Mouse (Mus musculus) C2C12 (cell line): ENCODE results near the gene Tbc1d30. TPM values are rescaled to one million over a fixed set of nuclear protein-coding genes. Genes with fewer than 3 reads are reported as not detected.

Source experiments
- H3K27me3 ChIP-seq: one replicate; pipeline ENCODE4 v1.6.1; 2011; ENCODE audit not compliant: control insufficient read depth, insufficient read depth, insufficient read length
- H3K36me3 ChIP-seq: one replicate; pipeline ENCODE4 v1.6.1; 2011; ENCODE audit not compliant: control insufficient read depth, insufficient read depth
- H3K4me3 ChIP-seq: one replicate; pipeline ENCODE4 v1.5.1; 2011; ENCODE audit warnings: mild to moderate bottlenecking, control low read depth; ENCODE audit not compliant: poor library complexity, insufficient read depth, severe bottlenecking
- H3K79me2 ChIP-seq: one replicate; pipeline ENCODE4 v1.6.1; 2011; ENCODE audit not compliant: control insufficient read depth, insufficient read depth
- H3K79me3 ChIP-seq: one replicate; pipeline ENCODE4 v1.6.1; 2011; ENCODE audit warnings: low read depth, control low read depth
- H3ac ChIP-seq: one replicate; pipeline ENCODE3; 2011; ENCODE audit warnings: low read depth; ENCODE audit not compliant: control insufficient read depth, insufficient read length
- CEBPB ChIP-seq: IDR thresholded peaks from one replicate; pipeline ENCODE4 v1.6.1; 2011; ENCODE audit warnings: low read depth, mild to moderate bottlenecking, control low read depth, moderate library complexity
- CTCF ChIP-seq: IDR thresholded peaks from one replicate; pipeline ENCODE4 v1.5.1; 2011; ENCODE audit not compliant: control insufficient read depth, insufficient read depth, insufficient read length
- FOSL1 ChIP-seq: IDR thresholded peaks from one replicate; pipeline ENCODE4 v1.8.0; 2011; ENCODE audit warnings: mild to moderate bottlenecking, low read length; ENCODE audit not compliant: poor library complexity, insufficient read depth, severe bottlenecking
- MAX ChIP-seq: IDR thresholded peaks from one replicate; pipeline ENCODE4 v1.6.1; 2011; ENCODE audit warnings: mild to moderate bottlenecking, control low read depth
- MYOD1 ChIP-seq: IDR thresholded peaks from one replicate; pipeline ENCODE4 v1.6.1; 2011; ENCODE audit warnings: low read depth; ENCODE audit not compliant: control insufficient read depth, insufficient read length
- MYOG ChIP-seq: IDR thresholded peaks from one replicate; pipeline ENCODE4 v1.6.1; 2011; ENCODE audit not compliant: control insufficient read depth, insufficient read length; ENCODE audit errors: extremely low read depth
- USF1 ChIP-seq: IDR thresholded peaks from one replicate; pipeline ENCODE4 v1.6.1; 2011; ENCODE audit warnings: low read depth, mild to moderate bottlenecking, control low read depth, moderate library complexity
- polyA plus RNA-seq: library from polyadenylated mRNA; unstranded; fragments of >200 nt; fragmentation: generic; extraction: Trizol; gene quantifications from one replicate; pipeline ENCODE4 v1.2.1, GENCODE M21; 2012; ENCODE audit warnings: missing spikeins

Tbc1d30 gene
- polyA plus RNA-seq, 1 experiment: not detected

GRCm38 (mm10) chr10:121255465-121255864 is 95.6 kb downstream of the Tbc1d30 start:
- Histone ChIP-seq H3K79me3 (no peaks in the 10 kb centered on the region), H3K36me3 (no peaks in the 10 kb centered on the region), H3K4me3 (no peak overlapping the region), H3ac (no peak overlapping the region), H3K27me3 (peaks cover 18% of the 10 kb centered on the region), H3K79me2 (no peaks in the 10 kb centered on the region)
- TF ChIP-seq CTCF: no peak

DNA sequence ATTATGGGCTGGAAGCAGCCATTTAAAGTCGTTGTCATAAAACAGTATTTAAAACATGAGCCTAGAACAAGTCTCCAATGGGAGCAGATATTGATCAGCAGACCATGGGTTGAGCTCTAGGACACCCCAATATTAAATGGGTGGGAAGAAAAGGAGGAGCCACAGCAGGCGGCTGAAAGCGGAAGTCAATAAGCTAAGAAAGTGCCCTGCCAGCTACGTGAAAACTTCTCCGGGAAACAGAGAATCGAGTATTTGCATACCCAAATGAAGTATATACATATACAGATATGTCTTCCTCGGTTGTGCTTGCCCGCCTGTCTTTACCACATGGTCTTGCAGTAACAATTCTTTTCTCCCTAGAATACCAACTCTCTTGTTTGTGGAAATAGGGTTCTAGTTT is 96.7 kb downstream of the Tbc1d30 start:
- H3K79me3 ChIP-seq: no peaks in the 10 kb centered on the region
- no peaks in the 10 kb centered on the region for H3K36me3 ChIP-seq

GRCm38 (mm10) chr10:121252781-121253180 is 98.3 kb downstream of the Tbc1d30 start:
- TF ChIP-seq MYOG (no peak), CTCF (peak; percentile 9), MYOD1 (no peak)
- Histone ChIP-seq H3ac (no peak overlapping the region), H3K4me3 (no peak overlapping the region), H3K36me3 (no peaks in the 10 kb centered on the region), H3K79me3 (no peaks in the 10 kb centered on the region), H3K79me2 (no peaks in the 10 kb centered on the region), H3K27me3 (peaks cover 29% of the 10 kb centered on the region)

More for the DNA sequence above, 96.7 kb downstream of the Tbc1d30 start:
- TF ChIP-seq USF1: no peak
- no peak for TF ChIP-seq MYOG
- TF ChIP-seq FOSL1: no peak
- no peak for TF ChIP-seq CEBPB
- TF ChIP-seq MYOD1: no peak
- no peak for TF ChIP-seq CTCF
- no peak for TF ChIP-seq MAX
- H3K79me2 ChIP-seq: no peaks in the 10 kb centered on the region
- H3ac ChIP-seq: no peak overlapping the region
- peaks cover 24% of the 10 kb centered on the region for H3K27me3 ChIP-seq
- no peak overlapping the region for H3K4me3 ChIP-seq

DNA sequence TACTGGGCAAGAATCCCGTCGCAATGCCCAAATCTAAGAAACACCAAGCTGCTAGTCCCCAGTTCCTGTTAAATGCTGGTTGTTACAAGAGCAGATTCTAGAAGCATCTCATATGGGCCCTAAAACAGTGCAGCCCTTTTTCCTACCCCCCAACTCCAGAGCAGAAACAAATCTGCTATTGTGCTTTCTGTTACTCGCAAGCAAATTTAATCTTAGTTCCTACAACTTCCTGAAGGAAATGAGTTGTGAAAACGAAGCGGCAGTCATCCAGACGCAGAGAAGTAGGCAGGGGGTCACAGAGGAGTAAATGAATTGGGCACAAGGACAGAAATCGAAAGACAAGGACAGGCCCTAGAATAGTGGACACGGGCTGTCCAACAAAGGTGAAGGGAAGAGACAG is 99.9 kb downstream of the Tbc1d30 start:
- no peak overlapping the region for H3K4me3 ChIP-seq
- TF ChIP-seq FOSL1 (no peak), CEBPB (no peak), MAX (no peak), MYOG (no peak), USF1 (no peak), CTCF (no peak), MYOD1 (no peak)
- no peaks in the 10 kb centered on the region for H3K79me3 ChIP-seq
- no peaks in the 10 kb centered on the region for H3K79me2 ChIP-seq
- no peak overlapping the region for H3ac ChIP-seq
- H3K27me3 ChIP-seq: peaks cover 33% of the 10 kb centered on the region
- H3K36me3 ChIP-seq: no peaks in the 10 kb centered on the region

DNA sequence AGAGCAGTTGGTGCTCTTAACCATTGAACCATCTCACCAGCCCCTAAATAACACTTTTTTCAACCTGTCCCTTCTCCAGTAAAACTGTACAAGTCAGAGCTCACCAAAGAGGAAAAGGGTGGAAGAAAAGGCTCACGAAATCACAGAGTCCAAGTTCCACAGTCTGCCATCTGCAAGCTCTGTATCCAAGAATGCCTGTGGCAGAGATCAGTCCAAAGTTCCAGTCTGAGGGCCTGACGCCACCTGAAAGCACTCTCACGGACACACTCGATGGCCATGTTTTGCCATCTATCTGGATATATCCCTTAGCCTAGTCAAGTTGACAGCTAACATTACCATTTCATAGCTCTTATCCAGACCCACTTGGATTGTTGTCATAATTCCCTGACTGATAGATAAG is 101.3 kb downstream of the Tbc1d30 start:
- no peaks in the 10 kb centered on the region for H3K79me2 ChIP-seq
- peaks cover 23% of the 10 kb centered on the region for H3K27me3 ChIP-seq
- TF ChIP-seq MYOG (no peak), FOSL1 (no peak), USF1 (no peak)
- H3ac ChIP-seq: no peak overlapping the region
- no peak overlapping the region for H3K4me3 ChIP-seq
- H3K79me3 ChIP-seq: no peaks in the 10 kb centered on the region
- no peaks in the 10 kb centered on the region for H3K36me3 ChIP-seq

- Histone ChIP-seq H3ac (no peak overlapping the region), H3K4me3 (no peak overlapping the region), H3K79me3 (no peaks in the 10 kb centered on the region), H3K36me3 (no peaks in the 10 kb centered on the region), H3K79me2 (no peaks in the 10 kb centered on the region), H3K27me3 (peaks cover 22% of the 10 kb centered on the region)
- TF ChIP-seq MYOG: no peak
- TF ChIP-seq CTCF: no peak
- no peak for TF ChIP-seq FOSL1
- no peak for TF ChIP-seq MYOD1
- no peak for TF ChIP-seq USF1
- no peak for TF ChIP-seq MAX
- TF ChIP-seq CEBPB: no peak
Observed at GRCm38 (mm10) chr10:121247545-121247944, 103.5 kb downstream of the Tbc1d30 start.
